Mouse (Mus musculus) c-Kit-negative CD71-positive TER-119-positive erythroid progenitor cells, embryonic 14.5 days (primary cell): ENCODE measurements around the gene Gm21732.
"Not testable (repeated sequence)": the region's sequence is repeated elsewhere in the genome, so short reads cannot be mapped to it uniquely, and the experiment has no call there.

ENCODE experiments used
- DNase-seq: peaks from one replicate; pipeline ENCODE4 v3.0.0-alpha.2; 2013; ENCODE audit warnings: low read depth, low spot score

The Gm21732 gene

GRCm38 (mm10) chrY:38575591-38575990 lies at the start of gene Gm21732:
TSS of gene Gm21732 (minus strand) at chrY:38575691.
- DNase-seq, result not testable (repeated sequence)
